Mouse (Mus musculus) 3T3-L1 (cell line): ENCODE measurements around the gene Psmf1.
A peak's percentile ranks its signal among the peaks of the same experiment; 100 is the strongest.

Experiments used
- DNase-seq: peaks from one replicate; pipeline ENCODE4 v3.0.0-alpha.2; 2015; ENCODE audit warnings: low read depth, low spot score

The Psmf1 gene

DNA sequence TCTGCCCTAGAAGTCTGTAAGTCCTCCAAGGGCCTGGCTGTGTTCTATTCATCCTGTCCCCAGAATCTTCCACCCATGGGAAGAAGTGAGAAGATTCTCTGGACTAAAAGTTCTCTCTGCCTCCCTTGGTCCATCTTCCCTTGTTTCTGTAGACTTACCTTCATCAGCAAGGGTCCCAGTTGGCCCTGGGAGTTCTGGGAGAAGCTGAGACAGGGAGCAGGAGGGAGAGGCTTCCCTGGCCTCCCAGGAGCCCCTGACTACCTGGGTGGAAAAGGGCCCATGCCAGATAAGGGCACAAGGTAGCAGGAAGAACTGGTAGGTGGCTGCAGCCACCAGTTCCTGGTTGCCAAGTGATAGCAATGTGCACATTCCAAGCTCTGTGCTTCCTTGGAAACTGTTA lies at the start of gene Psmf1:
TSS of gene Psmf1 (minus strand) at position 342 of the 400 bp plus-strand sequence.
- no peak for DNase-seq

DNA sequence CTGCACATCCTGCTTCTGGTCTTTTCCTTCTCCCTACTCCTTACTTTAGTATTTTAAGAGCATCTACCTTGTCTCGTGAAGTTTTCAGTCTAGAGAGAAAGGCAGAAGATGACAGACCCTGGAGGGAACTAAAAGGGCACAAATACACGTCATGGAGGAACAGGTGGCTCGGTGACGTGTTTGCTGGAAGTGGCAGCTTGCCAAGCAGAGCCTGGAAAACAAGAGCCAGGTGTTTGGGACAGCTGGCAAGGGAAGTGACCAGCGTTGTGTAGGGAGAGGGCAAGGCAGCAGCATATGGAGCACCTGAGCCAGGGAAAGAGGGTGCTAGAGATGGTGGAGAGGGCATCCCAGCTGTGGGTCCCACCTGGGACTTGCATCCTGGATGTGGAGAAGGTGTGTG lies 47.2 kb upstream of the Psmf1 start:
- no peak for DNase-seq

DNA sequence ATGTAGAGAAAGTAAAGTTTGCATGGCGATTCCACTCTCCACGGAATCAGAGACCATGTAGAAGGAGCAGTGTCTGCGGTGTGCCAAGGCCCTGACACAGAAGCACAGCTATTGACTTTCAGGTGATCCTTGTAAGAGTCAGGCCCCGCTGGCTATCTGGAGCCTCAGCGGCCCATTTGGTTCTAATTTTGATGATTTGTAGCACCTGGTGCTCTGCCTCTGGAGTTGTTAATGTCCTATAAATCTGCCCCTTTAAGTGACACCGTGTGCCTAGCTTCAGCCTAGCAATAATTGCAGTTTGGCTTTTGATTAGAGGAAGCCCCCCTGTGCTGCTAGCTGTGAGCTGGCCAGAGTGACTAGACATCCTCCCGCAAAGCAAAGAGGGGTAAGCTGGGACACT lies 46.2 kb upstream of the Psmf1 start:
- DNase-seq, result no peak

DNA sequence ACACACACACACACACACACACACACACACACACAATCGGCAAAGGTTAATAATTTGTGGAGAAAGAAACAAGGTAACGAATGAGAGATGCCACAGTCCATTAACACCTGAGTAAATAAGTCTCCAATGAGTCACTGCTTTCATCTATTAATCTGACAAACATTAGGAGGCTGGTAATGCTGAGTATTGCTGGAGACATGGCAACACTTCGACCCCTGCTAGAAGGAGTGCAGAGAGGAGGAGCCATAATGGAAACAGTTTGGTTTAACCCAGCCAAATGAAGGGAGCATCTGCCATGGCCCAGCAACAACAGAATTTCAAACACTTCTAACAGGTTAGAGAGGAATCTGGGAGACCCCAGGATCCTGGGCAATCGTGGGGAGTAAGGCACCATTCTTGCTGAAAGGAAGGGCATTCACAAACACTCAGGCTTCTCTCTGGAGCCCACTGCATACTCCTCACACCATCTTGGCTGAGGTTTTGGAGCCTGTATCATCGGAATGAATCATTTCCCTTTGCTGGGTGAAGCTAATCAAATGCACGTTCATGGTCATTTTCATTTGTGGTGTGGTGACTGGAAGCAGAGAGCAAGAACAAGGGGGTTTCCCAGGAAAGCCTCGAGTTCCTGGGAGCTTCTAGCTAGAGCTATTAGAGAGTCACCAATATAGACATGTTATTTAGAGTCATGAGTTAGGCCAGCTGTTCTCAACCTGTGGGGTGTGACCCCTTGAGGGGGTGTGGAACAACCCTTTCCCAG lies 44.4 kb upstream of the Psmf1 start:
- peak; percentile 83 for DNase-seq

DNA sequence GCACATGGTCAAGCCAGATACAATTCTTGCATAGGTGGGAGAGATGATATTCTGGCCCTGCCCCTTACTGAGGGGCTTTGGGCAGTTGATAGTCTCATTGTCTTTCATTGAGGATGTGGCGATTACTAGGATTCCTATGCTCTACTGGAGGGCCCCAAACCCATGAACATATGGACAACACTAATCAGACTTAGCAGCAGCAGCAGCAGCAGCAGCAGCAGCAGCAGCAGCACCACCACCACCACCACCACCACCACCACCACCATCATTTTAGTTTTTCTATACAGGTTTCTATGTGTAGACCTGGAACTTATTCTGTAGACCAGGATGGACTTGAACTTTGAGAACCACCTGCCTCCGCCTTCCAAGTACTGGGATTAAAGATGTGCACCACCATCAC lies 39.5 kb upstream of the Psmf1 start:
- no peak for DNase-seq

DNA sequence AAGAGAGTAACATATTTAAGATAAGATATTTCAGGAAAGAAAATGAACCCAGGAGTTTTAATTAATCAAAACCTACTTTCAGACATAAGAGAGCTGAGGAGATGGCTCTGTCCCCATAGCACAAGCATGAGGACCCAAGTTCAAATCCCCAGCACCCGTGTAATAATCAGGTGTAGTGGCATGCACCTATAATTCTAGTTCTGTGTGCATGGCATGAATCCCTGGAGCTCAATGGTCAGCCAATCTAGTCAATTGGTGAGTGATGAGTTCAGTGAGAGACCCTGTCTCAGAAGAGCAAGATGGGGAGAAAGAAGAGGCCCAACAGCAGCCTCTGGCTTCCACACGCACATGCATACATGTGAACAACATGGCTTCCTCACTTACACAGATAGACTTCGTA lies 33.4 kb upstream of the Psmf1 start:
- DNase-seq, result no peak

DNA sequence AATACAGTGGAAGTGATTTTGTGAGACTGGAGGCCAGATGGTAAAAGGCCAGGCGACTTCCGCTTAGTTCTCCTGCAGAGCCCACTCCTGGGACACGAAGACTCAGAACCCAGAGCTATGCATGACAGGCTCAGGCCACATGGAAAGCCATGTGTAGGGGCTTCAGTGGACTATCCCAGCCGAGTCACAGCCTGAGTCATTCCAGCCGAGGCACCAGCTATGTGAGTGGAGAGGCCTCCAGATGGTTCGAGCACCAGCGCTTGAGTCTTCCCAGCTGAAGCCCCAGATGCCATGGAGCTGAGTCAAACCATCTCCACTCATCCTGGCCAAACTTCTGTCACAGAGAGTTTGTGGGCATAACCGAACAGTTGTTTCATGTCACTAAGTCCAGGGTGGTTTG lies 29.5 kb upstream of the Psmf1 start:
- peak; percentile 62 for DNase-seq

DNA sequence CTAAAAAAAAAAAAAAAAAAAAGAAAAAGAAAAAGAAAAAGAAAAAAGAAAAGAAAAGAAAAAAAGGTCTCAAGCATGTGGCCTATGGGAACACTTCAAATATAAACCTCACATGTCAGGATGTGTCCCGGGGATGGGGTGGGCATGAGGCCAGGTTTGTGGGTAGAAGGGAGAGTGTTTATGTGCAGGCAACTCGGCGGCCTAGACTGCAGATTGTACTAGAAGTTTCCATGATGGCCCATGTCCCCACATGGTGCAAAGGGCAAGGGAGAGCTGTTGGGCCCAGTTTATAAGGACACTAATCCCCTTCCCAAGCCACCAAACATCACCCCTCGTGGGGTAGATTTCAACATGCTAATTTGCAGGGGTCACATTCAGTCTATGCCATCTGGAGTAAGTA lies 28.2 kb upstream of the Psmf1 start:
- peak; percentile 10 for DNase-seq

DNA sequence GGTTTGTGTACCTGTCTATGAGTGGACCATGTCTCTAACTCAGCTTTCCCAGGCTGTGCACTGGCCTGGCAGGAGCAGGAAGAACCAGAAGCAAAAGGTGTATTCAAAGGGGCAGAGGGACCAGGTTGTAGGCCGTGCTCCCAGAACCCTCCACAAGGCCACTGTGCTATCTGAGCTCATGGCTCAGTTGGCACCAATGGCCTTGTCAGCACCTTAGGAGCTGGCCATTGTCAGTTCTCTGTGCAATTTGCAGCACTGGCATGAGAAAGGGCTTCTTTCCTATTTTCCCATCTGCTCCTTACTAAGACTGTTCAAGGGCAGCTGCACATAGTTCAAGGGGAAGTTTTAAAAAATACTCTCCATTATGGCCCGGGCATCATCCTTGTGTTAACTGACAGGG lies 20.6 kb upstream of the Psmf1 start:
- DNase-seq, result no peak

DNA sequence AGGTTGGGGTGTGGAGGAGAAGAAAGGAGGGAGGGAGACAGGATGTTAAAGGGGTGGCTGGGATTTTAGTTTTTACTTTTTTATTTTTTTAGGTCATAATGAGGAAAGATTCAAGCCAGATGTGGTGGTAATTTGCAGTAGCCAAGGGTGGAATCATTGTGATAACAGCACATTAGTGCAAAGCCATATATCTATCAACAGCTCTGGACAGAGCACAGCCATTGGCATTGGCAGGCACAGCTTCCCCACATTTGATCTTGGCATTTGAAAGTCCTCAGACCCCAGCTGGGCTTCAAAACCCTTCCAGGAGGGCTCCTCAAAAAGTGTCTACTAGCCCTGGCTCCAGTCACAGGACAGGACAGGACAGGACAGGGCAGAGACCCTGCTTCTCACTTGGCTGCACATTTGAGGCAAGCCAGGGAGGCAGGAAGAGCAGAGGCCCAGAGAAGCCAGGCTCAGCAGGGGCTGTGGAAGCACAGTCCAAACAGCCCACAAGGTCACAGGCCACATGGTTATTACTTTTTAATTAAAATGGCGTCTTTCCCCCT lies 14.9 kb upstream of the Psmf1 start:
- DNase-seq, result no peak

DNA sequence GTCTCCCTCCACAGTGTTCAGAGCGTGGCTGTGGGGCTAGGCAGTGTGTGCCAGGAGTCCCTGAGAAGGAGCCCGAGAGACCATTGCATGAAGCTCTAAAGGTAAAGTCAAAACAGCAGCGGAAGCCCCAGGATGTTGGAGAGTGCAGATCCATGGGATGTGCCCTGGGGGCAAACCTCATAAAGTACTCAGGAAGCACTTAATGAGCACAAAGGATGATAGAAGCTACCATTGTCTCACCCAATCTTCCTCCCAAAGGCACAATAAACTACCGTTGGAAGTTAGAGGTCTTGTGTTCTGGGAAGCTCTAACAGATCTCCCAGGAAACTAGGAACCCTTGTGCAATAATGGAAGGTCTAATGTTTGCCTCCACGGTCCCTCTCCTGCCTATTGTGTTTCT lies 13.5 kb upstream of the Psmf1 start:
- no peak for DNase-seq

DNA sequence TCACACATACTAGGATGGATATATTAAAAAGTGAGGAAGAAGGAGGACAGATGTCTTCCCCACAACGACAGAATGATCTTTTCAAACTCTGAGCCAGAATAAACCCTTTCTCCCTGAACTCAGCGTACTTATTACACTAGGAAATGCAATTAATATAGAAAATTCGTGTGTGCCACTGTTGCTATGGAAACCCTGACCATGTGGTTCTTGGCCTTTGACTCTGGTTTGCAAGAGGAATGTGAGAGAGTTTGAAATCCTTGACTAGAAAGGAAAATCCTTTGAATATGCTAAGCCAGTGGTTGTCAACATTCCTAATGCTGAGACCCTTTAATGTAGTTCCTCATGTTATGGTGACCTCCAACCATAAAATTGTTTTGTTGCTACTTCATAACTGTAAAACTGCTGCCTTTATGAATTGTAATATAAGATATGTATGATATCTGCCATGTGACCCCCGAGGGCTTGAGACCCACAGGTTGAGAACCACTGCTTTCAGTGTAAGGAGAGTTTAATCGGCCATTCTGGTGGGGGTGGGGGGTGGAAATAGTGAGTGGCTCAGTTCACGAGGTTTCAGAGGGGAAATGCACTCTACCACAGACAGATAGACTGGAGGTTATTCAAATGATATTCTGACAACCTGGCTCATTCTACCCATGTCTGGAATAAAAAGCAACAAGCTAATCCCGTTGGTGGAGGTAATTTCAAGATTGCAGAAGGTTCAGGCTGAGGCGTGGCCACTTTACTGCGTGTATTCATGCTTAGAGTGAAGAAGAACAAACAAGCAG lies 12.5 kb upstream of the Psmf1 start:
- DNase-seq, result no peak

DNA sequence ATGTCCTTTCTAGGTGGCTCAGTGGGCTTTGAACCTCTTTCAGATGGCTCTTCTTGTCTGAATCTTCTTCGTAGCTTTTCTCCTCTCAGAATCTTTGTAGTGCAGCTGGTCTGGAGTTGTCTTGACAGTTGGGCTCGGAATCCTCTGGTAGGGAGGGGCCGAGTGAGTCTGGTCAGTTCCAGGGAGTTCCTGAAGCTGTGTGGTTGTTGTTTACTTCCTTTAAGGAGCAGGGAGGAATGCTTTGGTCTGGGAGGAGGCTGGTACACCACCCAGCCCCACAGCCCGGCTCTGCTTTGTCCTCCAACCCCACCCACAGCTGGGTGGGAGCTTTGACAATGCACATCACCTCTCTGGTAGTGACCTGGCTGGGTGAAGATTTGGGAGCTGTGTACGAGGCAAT lies 7.3 kb upstream of the Psmf1 start:
- no peak for DNase-seq

DNA sequence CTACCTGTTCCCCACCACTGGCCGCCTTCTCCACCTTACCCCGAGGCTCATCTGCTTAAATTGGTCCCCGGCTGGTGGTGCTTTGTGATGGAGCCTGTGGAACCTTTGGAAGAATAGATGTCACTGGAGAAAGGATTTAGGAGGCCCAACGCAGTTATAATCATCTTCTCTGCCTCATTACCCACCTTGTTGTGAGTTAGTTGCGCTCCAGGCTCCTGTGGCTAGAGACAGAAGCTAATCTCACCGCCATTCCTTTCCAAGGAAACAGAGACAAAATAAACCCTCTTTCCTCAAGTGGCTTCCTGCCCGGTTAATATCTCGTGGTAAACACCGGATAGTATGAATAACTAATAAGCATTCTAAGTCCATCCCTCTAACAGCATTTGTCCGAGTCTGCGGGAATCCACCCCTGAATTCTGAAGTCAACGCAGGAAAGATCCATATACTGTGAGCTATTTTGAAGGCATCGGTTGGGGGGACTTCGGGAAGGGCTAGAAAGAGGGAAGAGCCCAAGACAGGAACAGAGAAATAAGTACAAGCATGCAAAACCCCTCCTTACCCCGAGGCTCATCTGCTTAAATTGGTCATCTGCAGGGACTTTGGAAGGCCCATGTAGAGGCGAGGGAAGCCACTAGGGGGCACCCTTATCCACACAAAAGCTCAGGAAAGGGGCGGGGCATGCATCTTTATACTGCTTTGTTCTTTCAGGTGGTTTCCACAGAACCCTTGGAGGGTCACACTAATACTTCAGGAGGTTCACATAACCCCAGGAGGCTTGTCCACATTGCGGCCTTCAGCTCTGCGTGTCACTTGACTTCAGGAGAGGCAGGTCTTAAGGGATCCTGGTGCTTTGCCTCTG lies 4.1 kb upstream of the Psmf1 start:
- peak; percentile 91 for DNase-seq

DNA sequence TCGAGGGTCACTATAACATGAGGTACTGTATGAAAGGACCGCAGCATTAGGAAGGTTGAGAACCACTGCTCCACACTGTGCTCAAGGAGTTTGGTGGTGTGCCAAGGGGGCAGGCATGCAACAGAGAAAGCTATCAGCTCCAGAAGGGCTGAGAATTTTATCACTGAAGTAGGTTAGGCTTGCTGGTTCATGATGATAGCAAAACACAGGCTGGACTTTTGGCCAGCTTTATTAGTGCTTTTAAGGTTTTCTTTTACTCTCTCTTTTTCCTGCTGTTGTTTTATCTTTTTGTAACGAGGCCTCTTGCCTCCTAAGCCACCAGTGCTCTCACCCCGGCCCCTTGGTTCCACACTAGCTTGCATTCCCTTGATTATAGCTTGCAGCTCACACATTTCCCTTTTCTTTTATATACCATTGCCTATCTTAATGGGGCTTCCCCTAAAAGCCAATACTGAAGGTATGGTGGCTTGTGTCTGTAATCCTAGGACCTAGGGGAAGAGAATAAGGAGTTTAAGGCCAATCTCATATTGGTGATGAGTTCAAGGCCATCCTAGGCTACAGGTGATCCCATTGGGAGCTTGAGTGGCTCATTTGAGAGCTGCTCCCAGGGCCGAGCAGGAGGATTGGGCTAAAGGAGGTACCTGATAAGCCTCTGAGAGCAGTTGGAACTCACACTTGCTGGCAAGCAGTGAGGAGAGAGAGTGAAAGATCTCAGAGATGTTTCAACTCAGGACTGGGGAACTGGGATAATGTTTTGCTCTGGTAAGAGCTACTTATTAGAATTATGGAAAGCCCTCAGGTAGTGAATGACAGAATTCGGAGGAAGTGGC lies 921 bp downstream of the Psmf1 start:
- no peak for DNase-seq

DNA sequence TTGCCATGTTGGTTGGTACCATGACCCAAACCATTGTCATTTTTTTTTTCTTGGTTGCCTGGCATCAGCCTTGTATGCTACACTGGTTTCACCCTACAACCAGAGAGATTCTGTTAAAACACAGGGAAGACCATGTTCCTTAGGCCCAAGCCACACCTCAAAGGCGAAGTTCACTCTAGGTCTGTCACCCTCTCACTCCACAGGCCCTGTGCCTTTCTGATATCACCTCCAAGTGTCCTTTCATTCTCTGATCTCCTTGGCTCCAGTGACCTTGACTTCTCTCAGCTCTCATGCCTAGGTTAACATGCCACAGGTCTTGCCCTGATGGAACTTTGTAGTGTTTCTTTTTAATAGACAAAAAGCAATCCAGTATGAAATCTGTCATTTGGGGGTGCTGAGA lies 1.9 kb downstream of the Psmf1 start:
- DNase-seq, result no peak

DNA sequence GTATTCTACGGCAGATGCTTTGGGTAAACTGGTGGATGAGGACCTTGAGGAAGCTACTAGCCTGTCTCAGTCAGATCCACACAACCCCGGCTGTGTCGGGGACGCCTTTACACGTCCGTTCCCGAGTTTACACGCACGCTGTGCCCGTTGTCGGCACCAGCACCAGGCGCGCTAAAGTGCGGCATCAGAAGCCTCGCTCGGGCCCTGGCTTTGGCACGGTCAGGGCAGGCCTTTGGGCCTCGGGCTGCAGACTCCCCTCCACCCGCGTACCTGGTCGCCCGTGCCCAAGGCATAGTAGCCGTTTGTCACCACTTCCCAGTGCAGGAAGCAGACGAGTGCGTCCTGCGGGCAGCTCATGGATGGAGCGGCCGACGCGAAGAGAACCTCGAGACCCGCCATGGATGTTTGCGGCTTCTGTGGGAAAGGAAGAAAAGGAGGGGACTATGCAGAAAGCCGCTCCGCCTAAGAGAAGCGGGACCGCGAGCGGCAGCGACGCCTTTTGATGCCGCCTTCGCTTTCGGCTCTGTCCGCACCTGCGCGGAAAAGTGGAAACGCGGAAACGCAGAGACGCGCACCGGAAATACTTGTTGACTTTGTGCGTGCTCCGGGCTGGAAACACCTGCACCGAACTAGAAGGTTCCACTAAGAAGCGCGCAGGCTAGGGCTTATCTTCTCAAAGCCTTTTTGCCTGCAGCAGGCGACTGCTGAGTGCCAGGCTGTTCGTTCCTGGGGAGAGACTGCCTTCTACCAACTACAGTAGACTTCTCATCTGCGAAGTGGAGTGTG lies 3.1 kb downstream of the Psmf1 start:
- peak; percentile 90 for DNase-seq

DNA sequence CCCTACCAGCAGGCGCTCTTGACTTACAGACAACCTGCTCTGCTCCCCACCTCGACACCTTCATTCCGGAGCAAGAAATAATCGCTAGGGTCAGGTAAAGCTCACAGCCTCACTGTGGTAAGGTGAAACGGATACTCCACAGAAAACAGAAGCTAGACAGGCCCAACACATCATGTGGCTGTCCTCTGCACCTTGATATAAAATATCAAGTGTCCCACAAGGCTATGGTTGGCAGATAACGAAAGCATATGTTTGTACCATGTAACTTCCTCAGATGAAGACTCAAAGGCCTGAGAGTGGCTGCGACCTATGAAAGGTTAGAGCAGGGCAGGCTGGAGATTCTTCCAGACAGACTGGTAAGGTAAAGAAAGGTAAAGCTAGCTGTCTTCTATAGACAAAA lies 4.5 kb downstream of the Psmf1 start:
- no peak for DNase-seq

DNA sequence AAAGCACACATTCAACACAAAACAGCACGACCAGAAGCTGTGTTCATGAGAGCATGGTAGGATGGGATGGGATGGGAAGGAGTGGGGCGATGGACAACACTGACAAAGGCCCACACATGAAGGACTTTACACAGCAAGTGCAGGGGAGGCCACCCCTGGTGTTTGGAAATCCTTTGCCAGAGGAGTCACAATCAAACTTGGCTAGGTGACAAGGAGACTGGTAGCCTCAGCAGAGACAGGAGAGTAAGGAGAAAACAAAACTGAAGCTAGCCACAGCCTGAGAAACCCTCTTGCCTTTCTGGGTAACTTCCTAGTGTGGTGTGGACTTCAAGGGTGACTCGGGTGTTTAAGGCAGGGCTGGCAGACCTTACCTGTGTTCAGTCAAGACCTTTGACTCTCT lies 4.9 kb downstream of the Psmf1 start:
- DNase-seq, result peak; percentile 15

DNA sequence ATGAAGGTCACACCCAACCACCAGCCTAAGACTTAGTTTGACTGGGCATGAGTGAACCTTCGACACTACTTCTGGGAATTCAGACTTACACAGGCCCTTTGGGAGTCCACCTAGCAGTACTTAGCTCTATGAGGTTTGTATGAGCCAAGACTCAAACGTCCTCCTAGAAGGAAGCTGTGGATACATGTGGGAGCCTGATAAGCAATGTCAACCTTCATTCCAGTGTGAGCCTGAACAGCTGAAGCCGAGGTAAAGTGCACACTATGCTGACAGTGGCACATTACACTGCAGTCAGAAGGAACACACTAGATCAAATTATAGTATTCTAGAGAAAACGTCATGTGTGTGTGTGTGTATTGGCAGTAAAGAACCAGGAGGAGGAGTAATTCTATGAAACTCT lies 5.5 kb downstream of the Psmf1 start:
- no peak for DNase-seq
